Mouse (Mus musculus): ENCODE results near the gene Lig3.

Lig3 gene

GRCm38 (mm10) chr11:82780983-82781903, at the start of gene Lig3:
TSS of gene Lig3 (plus strand) at chr11:82781108.
- peak; percentile 89 to 95 for DNase-seq (ENCODE audit: low spot score in 2 of 2)

GRCm38 (mm10) chr11:82734227-82734626, 46.7 kb upstream of the Lig3 start:
- no peak for DNase-seq (ENCODE audit: low spot score in 2 of 2)

DNA sequence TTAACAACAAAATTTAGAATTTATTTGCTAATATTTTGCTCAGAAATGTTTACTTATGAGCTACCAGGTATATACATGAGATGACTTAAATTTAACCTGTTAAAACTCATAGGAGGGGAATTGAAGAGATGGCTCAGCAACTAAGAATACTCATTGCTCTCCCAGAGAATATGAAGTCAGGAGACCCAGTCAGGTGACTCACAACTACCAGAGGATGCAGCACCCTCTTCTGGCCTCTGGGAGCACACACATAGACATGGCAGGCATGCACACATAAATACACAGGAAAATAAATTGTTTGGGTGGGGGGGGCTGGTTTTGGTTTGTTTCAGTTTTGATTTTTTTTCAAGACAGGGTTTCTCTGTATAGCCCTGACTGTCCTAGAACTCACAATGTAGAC, 41.9 kb upstream of the Lig3 start:
- no peak for DNase-seq (ENCODE audit: low spot score in 2 of 2)

DNA sequence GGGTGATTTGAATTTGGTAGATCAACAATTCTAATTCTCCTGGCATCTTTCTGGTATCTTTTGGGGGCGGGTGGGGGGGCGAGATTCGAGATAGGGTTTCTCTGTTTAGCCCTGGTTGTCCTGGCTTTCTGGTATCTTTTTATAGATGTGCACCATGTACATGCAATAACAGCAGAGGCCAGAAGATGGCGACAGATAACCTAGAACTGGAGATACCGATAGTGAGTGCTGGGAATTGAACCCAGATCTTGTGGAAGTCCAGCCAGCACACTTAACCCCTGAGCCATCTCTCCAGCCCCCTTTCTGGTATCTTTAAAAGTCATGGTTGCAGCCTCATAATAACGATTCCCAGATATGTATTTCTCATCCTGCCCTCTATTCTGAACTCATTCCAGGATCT, 34.8 kb upstream of the Lig3 start:
- peak; percentile 32 to 60 for DNase-seq (ENCODE audit: low spot score in 2 of 2)

DNA sequence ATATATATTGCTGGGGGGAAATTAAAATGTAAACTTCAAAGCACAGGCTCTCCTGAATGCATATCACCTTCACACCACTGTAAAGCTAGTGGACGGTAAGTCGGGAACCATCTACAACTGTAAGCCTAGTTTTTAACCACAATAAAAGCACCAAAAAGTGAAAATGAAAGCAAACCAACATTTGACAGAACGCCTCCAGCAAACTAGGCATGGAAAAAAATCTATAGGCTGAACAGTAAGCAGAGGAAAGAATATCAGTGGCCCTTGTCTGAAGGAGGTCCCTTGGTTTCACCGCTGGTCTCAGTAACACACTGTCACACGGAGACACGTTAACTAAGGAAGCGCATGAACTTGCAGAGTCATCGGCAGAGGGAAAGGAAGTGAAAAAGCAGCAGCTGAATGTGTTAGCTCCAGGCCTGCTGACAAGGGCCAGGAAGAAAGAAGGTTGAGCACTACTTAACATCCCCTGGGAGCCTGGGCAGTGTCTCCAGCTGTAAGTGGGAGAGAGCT, 34.0 kb upstream of the Lig3 start:
- DNase-seq (ENCODE audit: low spot score in 2 of 2): peak; percentile 23 to 33

DNA sequence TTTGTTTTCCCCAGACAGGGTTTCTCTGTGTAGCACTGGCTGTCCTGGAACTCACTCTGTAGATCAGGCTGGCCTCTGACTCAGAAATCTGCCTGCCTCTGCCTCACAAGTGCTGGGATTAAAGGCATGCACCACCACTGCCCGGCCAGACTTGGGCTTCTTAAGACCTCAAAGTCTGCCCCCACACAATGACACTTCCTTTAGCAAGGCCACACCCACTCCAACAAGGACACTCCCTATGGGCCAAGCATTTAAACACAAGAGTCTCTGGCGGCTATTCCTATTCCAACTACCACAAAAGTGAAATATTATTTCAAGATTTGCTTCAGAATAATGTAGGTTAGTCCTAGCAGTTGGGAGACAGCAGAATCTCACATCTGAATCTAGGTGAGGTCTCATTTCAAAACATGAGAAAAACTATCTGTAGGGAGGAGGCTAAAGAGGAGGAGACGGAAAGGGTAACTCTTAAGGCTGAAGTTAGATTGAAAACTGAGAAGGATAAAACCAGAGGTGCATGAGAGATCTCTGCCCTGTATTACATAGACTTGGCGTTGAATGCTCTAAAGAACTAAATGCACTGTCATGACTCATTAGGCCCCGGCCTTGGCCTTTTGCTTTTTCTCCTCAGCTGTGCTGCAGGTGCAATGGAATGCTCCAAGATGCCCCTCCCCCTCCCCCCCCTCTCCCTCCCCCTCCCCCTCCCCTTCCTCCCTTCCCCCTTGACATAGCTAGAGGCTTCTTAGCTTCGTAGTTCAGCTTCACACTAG, 28.4 kb upstream of the Lig3 start:
- DNase-seq (ENCODE audit: low spot score in 2 of 2): no peak

GRCm38 (mm10) chr11:82755919-82756318, 25.0 kb upstream of the Lig3 start:
- DNase-seq (ENCODE audit: low spot score in 2 of 2): no peak

- DNase-seq (ENCODE audit: low spot score in 2 of 2): no peak
These were observed 18.6 kb upstream of the Lig3 start for GRCm38 (mm10) chr11:82762286-82762829.

DNA sequence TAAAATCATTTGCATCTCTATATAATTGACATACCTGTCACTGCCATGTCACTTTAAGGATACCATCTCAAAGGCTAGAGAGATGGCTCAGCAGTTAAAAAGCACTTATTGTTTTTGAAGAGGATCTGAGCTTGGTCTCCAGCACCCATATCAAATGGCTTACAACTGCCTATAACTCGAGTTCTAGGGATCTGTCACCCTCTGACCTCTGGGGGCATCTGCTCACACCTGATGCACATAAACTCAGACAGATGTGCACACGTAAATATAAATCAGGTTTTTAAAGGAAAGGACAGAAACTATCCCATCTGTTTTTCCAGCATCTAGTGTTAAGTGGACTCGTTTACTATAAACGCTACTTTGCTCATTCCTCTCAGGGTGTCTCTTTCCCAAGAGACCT, 17.6 kb upstream of the Lig3 start:
- DNase-seq (ENCODE audit: low spot score in 2 of 2): no peak

- peak; percentile 83 to 84 for DNase-seq (ENCODE audit: low spot score in 2 of 2)
These were observed 17.0 kb upstream of the Lig3 start, which contains the start of the genes Cct6b and Zfp830 for GRCm38 (mm10) chr11:82763742-82764437. TSS of gene Cct6b (minus strand) at chr11:82764321. TSS of gene Zfp830 (plus strand) at chr11:82764345.

GRCm38 (mm10) chr11:82764438-82764924, 16.4 kb upstream of the Lig3 start:
- DNase-seq (ENCODE audit: low spot score in 2 of 2): no peak

DNA sequence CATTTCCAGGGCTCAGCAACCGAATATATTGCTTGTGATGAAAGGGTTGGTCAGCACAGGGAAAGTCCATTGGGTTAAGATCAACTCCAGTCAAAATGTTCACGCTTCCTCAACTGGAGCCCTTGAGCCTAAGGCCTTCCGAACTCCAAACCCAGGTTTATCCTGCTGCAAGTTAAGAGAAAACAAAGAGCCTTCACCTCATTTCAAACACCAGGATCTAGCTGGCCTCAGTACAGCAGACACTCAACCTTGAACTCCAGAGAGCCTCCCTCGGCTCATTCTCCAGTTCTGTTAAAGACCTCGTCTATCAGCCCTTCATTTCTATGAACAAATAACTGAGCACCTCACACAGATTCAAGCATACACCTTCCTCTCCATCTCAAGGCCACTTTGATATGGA, 774 bp upstream of the Lig3 start:
- DNase-seq (ENCODE audit: low spot score in 2 of 2): no peak

- no peak for DNase-seq (ENCODE audit: low spot score in 2 of 2)
These were observed 1.3 kb downstream of the Lig3 start for GRCm38 (mm10) chr11:82782197-82782596.

DNA sequence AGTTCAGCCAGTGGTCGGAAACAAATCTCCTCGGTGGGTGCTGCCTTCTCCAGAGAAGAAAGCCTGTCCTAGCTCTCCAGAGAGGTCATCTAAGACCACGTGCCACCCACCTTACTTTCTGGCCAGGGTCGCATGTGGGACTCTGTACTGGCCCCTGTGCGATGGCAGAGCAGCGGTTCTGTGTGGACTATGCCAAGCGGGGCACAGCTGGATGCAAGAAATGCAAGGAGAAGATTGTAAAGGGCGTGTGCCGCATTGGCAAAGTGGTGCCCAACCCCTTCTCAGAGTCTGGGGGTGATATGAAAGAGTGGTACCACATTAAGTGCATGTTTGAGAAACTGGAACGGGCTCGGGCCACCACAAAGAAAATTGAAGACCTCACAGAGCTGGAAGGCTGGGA, 2.5 kb downstream of the Lig3 start:
- DNase-seq (ENCODE audit: low spot score in 2 of 2): no peak

DNA sequence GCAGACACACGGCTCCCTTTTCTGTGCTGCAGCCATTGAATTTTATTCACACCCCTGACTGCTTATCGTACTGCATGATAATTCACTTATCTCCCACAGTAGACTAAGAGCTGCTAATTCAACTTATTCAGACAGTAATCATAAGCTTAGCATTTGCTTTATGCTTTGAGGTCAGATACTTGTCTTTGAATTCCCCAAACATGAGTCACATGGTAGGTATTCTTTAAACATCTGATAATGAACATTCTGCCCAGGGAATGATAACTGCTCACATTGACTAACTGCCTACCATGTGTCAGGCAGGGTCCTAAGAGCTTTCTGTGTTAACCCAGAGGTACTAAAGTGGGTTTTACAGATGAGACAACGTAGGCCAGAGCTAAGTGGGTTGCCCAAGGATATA, 25.7 kb downstream of the Lig3 start:
- no peak for DNase-seq (ENCODE audit: low spot score in 2 of 2)

- no peak for DNase-seq (ENCODE audit: low spot score in 2 of 2)
These were observed 26.5 kb downstream of the Lig3 start for GRCm38 (mm10) chr11:82807370-82807769.

GRCm38 (mm10) chr11:82808485-82808884, 27.6 kb downstream of the Lig3 start:
- no peak for DNase-seq (ENCODE audit: low spot score in 2 of 2)

DNA sequence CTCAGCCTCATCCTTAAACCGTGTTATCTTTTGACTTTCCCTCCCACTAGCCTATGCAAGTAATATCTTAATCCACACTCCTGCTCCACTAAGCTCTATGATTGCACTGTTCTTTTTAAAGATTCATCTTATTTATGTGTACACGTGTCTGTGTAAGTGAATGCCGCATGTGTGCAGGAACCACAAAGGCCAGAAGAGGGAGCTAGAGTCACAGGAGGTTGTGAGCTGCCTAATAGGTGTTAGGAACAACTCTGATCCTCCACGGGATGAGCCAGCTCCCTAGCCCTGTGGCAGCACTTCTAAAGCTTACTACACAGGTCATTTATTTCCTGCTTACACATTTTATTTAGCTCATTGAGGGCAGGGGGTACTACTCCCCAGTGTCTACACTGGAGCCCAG, 38.4 kb downstream of the Lig3 start:
- DNase-seq (ENCODE audit: low spot score in 2 of 2): peak; percentile 47 to 73

DNA sequence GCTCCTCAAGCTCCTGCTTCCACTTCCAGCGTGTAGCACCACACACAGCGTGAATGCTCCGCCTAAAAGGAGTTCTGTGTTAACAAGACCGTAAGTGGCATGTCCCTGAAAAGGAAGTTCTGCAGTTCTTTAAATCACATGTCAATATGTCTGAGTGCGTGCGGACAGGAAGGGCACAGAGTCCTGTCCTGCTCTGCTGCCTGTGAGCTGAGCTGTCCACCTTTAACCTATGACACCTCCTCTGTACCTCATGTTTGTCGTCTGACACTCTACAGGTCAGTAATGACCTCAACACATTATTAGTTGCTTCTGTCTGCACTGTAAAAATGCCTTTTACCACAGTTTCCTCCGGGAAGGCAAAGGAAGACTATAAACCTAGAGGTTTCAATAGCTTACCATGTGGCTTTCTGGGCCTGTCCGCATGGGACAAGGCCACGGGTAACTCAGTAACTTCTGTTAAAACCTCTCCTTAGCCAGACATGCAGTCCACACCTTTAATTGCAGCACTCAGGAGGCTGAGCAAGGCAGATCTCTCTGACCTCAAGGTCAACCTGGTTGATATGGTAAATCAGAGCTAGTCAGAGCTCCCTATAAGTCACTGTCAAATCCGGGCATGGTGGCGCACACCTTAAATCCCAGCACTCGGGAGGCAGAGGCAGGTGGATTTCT, 40.0 kb downstream of the Lig3 start:
- DNase-seq (ENCODE audit: low spot score in 2 of 2): no peak

GRCm38 (mm10) chr11:82826818-82827217, 45.9 kb downstream of the Lig3 start:
- no peak for DNase-seq (ENCODE audit: low spot score in 2 of 2)

All from thymus, postnatal 10 days (tissue).